Mouse (Mus musculus) heart, embryonic 16.5 days (tissue): ENCODE measurements around the gene Ptbp3. TPM values are rescaled to one million over a fixed set of nuclear protein-coding genes. Genes with fewer than 3 reads are reported as not detected.
A peak's percentile ranks its signal among the peaks of the same experiment; 100 is the strongest.

Experiments
- ATAC-seq: fragments of 200-750 bp; cut with Nextera tagmentation; replicated peaks from 2 replicates; pipeline ENCODE4 v1.8.0; 2017; ENCODE audit warnings: moderate number of reproducible peaks; ENCODE audit not compliant: insufficient read depth, low FRiP score; ENCODE audit errors: extremely low read depth
- H3K27ac ChIP-seq: fragments of 300-500 bp; sonication (generic); 2 replicates; pipeline ENCODE4 v1.5.1; 2014; ENCODE audit warnings: mild to moderate bottlenecking, low read length, control low read depth, moderate library complexity
- H3K27me3 ChIP-seq: fragments of 300-500 bp; sonication (generic); 2 replicates; pipeline ENCODE4 v1.6.1; 2014; ENCODE audit warnings: low read length, mixed read lengths; ENCODE audit not compliant: control insufficient read depth, insufficient read depth
- H3K36me3 ChIP-seq: fragments of 300-500 bp; sonication (generic); 2 replicates; pipeline ENCODE4 v1.6.1; 2014; ENCODE audit not compliant: control insufficient read depth, insufficient read depth
- H3K4me1 ChIP-seq: fragments of 300-500 bp; sonication (generic); 2 replicates; pipeline ENCODE4 v1.6.1; 2014; ENCODE audit warnings: low read length, mixed read lengths; ENCODE audit not compliant: control insufficient read depth, insufficient read depth
- H3K4me2 ChIP-seq: fragments of 300-500 bp; sonication (generic); 2 replicates; pipeline ENCODE4 v1.6.1; 2014; ENCODE audit warnings: low read depth, mild to moderate bottlenecking, control low read depth, low read length
- H3K4me3 ChIP-seq: fragments of 300-500 bp; sonication (generic); 2 replicates; pipeline ENCODE4 v1.5.1; 2014; ENCODE audit warnings: mild to moderate bottlenecking, control low read depth, low read length
- H3K9ac ChIP-seq: fragments of 300-500 bp; sonication (generic); 2 replicates; pipeline ENCODE4 v1.6.1; 2014; ENCODE audit warnings: low read length, control low read depth
- H3K9me3 ChIP-seq: fragments of 300-500 bp; sonication (generic); replicated peaks from 2 replicates; pipeline ENCODE4 v1.6.1; 2016; ENCODE audit warnings: low read length; ENCODE audit not compliant: control insufficient read depth
- WGBS: fragments of 180-500 bp; shearing (Covaris S2); extraction: QIAGEN DNeasy Blood & Tissue Kit; methylation state at CpG from one replicate; pipeline ENCODE4 v1.1.7; 2014; 5-methylcytosine and 5-hydroxymethylcytosine counted together
- polyA plus RNA-seq: library from polyadenylated mRNA; unstranded; fragments of >200 nt; fragmentation: Nextera tagmentation; extraction: Ambion mirVana; gene quantifications from 2 replicates; pipeline ENCODE4 v1.2.1, GENCODE M21; 2015

The Ptbp3 gene
- polyA plus RNA-seq, 1 experiment from 2014 or later, result 27.6 TPM

GRCm38 (mm10) chr4:59548011-59548559 lies 1.1 kb downstream of the Ptbp3 start:
- Histone ChIP-seq H3K27ac (peak overlapping the region; percentile 98), H3K9ac (peak overlapping the region; percentile 97), H3K36me3 (no peaks in the 10 kb centered on the region), H3K9me3 (no peaks in the 10 kb centered on the region), H3K27me3 (no peaks in the 10 kb centered on the region), H3K4me1 (peaks cover 20% of the 10 kb centered on the region), H3K4me3 (peak overlapping the region; percentile 98), H3K4me2 (peak overlapping the region; percentile 85)
- 3% methylated on average over 18 of the region's 18 CpGs for WGBS
- no peak for ATAC-seq

- 21% methylated on average over 11 of the region's 11 CpGs for WGBS
- Histone ChIP-seq H3K27ac (0 out of 2 replicates have a peak overlapping the region, but pooled peaks have one; percentile 35), H3K4me3 (peak overlapping the region; percentile 98), H3K9ac (peak overlapping the region; percentile 97), H3K4me1 (peaks cover 20% of the 10 kb centered on the region), H3K36me3 (no peaks in the 10 kb centered on the region), H3K27me3 (no peaks in the 10 kb centered on the region), H3K9me3 (no peaks in the 10 kb centered on the region), H3K4me2 (peak overlapping the region; percentile 85)
- no peak for ATAC-seq
Measured at GRCm38 (mm10) chr4:59547136-59547889, 1.9 kb downstream of the Ptbp3 start.

- Histone ChIP-seq H3K4me1 (peaks cover 20% of the 10 kb centered on the region), H3K36me3 (no peaks in the 10 kb centered on the region), H3K27ac (no peak overlapping the region), H3K4me3 (peak overlapping the region; percentile 29), H3K9me3 (no peaks in the 10 kb centered on the region), H3K9ac (peak overlapping the region; percentile 21; the same call in 1 of the 2 replicates), H3K4me2 (peak overlapping the region; percentile 40), H3K27me3 (no peaks in the 10 kb centered on the region)
- no peak for ATAC-seq
- WGBS, result 46% methylated on average over 7 of the region's 7 CpGs
Measured at GRCm38 (mm10) chr4:59546285-59547071, 2.7 kb downstream of the Ptbp3 start.

GRCm38 (mm10) chr4:59544654-59545053 lies 4.5 kb downstream of the Ptbp3 start:
- 43% methylated on average over 2 of the region's 2 CpGs for WGBS

GRCm38 (mm10) chr4:59543006-59543405 lies 6.2 kb downstream of the Ptbp3 start:
- ATAC-seq, result no peak
- Histone ChIP-seq H3K9ac (no peak overlapping the region), H3K9me3 (no peaks in the 10 kb centered on the region), H3K4me3 (no peak overlapping the region), H3K4me1 (peaks cover 18% of the 10 kb centered on the region), H3K27me3 (no peaks in the 10 kb centered on the region), H3K36me3 (no peaks in the 10 kb centered on the region), H3K4me2 (no peak overlapping the region), H3K27ac (no peak overlapping the region)

More at GRCm38 (mm10) chr4:59544654-59545053, 4.5 kb downstream of the Ptbp3 start:
- H3K4me1 ChIP-seq, result peaks cover 18% of the 10 kb centered on the region
- no peak overlapping the region for H3K4me3 ChIP-seq
- H3K4me2 ChIP-seq, result no peak overlapping the region
- no peak overlapping the region for H3K9ac ChIP-seq
- H3K36me3 ChIP-seq, result no peaks in the 10 kb centered on the region
- no peak for ATAC-seq
- no peak overlapping the region for H3K27ac ChIP-seq
- H3K27me3 ChIP-seq, result no peaks in the 10 kb centered on the region
- no peaks in the 10 kb centered on the region for H3K9me3 ChIP-seq

- no peak for ATAC-seq
- Histone ChIP-seq H3K4me1 (peaks cover 6% of the 10 kb centered on the region), H3K9me3 (no peaks in the 10 kb centered on the region), H3K27ac (no peak overlapping the region), H3K27me3 (no peaks in the 10 kb centered on the region), H3K9ac (no peak overlapping the region), H3K36me3 (no peaks in the 10 kb centered on the region), H3K4me3 (no peak overlapping the region), H3K4me2 (no peak overlapping the region)
- WGBS, result 95% methylated on average over 1 of the region's 1 CpGs
Measured at GRCm38 (mm10) chr4:59536281-59536680, 12.9 kb downstream of the Ptbp3 start.

- Histone ChIP-seq H3K36me3 (no peaks in the 10 kb centered on the region), H3K27me3 (no peaks in the 10 kb centered on the region), H3K9ac (no peak overlapping the region), H3K4me3 (no peak overlapping the region), H3K4me1 (peaks cover 6% of the 10 kb centered on the region), H3K27ac (no peak overlapping the region), H3K9me3 (no peaks in the 10 kb centered on the region), H3K4me2 (no peak overlapping the region)
- no peak for ATAC-seq
Measured at GRCm38 (mm10) chr4:59535624-59536023, 13.5 kb downstream of the Ptbp3 start.

- no peak overlapping the region for H3K27ac ChIP-seq
- H3K4me2 ChIP-seq, result no peak overlapping the region
- peaks cover 6% of the 10 kb centered on the region for H3K4me1 ChIP-seq
Measured at GRCm38 (mm10) chr4:59533268-59533667, 15.9 kb downstream of the Ptbp3 start.

GRCm38 (mm10) chr4:59531172-59531571 lies 18.0 kb downstream of the Ptbp3 start:
- Histone ChIP-seq H3K27ac (no peak overlapping the region), H3K4me2 (no peak overlapping the region), H3K27me3 (no peaks in the 10 kb centered on the region), H3K9me3 (no peaks in the 10 kb centered on the region), H3K9ac (no peak overlapping the region), H3K36me3 (no peaks in the 10 kb centered on the region), H3K4me3 (no peak overlapping the region), H3K4me1 (peaks cover 6% of the 10 kb centered on the region)
- 94% methylated on average over 1 of the region's 1 CpGs for WGBS
- ATAC-seq, result no peak

More at GRCm38 (mm10) chr4:59533268-59533667, 15.9 kb downstream of the Ptbp3 start:
- ATAC-seq, result no peak
- no peak overlapping the region for H3K9ac ChIP-seq
- H3K27me3 ChIP-seq, result no peaks in the 10 kb centered on the region
- H3K9me3 ChIP-seq, result no peaks in the 10 kb centered on the region
- no peaks in the 10 kb centered on the region for H3K36me3 ChIP-seq
- no peak overlapping the region for H3K4me3 ChIP-seq
- WGBS, result 17% methylated on average over 2 of the region's 2 CpGs
